Mouse (Mus musculus) gastrocnemius, postnatal 14 days (tissue): ENCODE results near the gene Olfr889. TPM values are rescaled to one million over a fixed set of nuclear protein-coding genes. Genes with fewer than 3 reads are reported as not detected.
"Not testable (repeated sequence)": the region's sequence is repeated elsewhere in the genome, so short reads cannot be mapped to it uniquely, and the experiment has no call there.

Experiments
- DNase-seq: peaks from one replicate; pipeline ENCODE4 v3.0.0; 2021; ENCODE audit warnings: mixed read lengths
- intact Hi-C: fragments of 180-260 bp; cut with DNase I; formaldehyde crosslinking; loops from one replicate; pipeline ENCODE4 v1.15.1; 2025; ENCODE audit warnings: low total_unique reads
- long read RNA-seq, 2 experiments: library from polyadenylated mRNA; stranded (forward); transcript quantifications; one replicate each; pipeline ENCODE4 v2.0.0; 2021
- total RNA-seq, 2 experiments: library from RNA; stranded (reverse); gene quantifications; 2 replicates each; pipeline ENCODE4 v1.2.3; 2021

The Olfr889 gene
- total RNA-seq, result not detected
- long read RNA-seq, experiment 1, result 0 reads
- long read RNA-seq, experiment 2, result 0 reads

- intact Hi-C loops, result no loop called here
- no peak for DNase-seq
Observed at GRCm38 (mm10) chr9:38114898-38115297, at the start of gene Olfr889. Gene Olfr889, plus strand, starts transcription at chr9:38115198.

- intact Hi-C loops, result no loop called here
- no peak for DNase-seq
Observed at GRCm38 (mm10) chr9:38083772-38084171, 31.2 kb upstream of the Olfr889 start, which contains the start of gene Olfr887. Gene Olfr887, plus strand, starts transcription at chr9:38084072.

GRCm38 (mm10) chr9:38107828-38108227 lies 7.2 kb upstream of the Olfr889 start, which contains the start of gene Olfr888:
Gene Olfr888, plus strand, starts transcription at chr9:38108128.
- intact Hi-C loops, result no loop called here
- DNase-seq, result no peak

GRCm38 (mm10) chr9:38142217-38142616 lies 27.2 kb downstream of the Olfr889 start, which contains the start of gene Olfr890:
Gene Olfr890, plus strand, starts transcription at chr9:38142517.
- no peak for DNase-seq
- intact Hi-C loops, result no loop called here

- DNase-seq, intact Hi-C loops: not testable (repeated sequence)
Observed at GRCm38 (mm10) chr9:38168341-38168740, 53.3 kb downstream of the Olfr889 start.

Other genes with a start within 250 kb of the Olfr889 start
- gene Olfr145, start 218.5 kb upstream of the Olfr889 start, total RNA-seq, result not detected
- not detected for gene Olfr878, start 197.4 kb upstream of the Olfr889 start, total RNA-seq
- not detected for gene Olfr881, start 123.4 kb upstream of the Olfr889 start, total RNA-seq
- not detected for gene Olfr883, start 89.4 kb upstream of the Olfr889 start, total RNA-seq
- not detected for gene Olfr884, start 68.6 kb upstream of the Olfr889 start, total RNA-seq
- gene Olfr885, start 53.9 kb upstream of the Olfr889 start, total RNA-seq, result not detected
- gene Olfr887, start 31.1 kb upstream of the Olfr889 start, total RNA-seq, result not detected
- gene Olfr888, start 7.1 kb upstream of the Olfr889 start, total RNA-seq, result not detected
- gene Olfr890, start 27.3 kb downstream of the Olfr889 start, total RNA-seq, result not detected
- gene Olfr891, start 65.6 kb downstream of the Olfr889 start, total RNA-seq, result not detected
- not detected for gene Olfr893, start 93.2 kb downstream of the Olfr889 start, total RNA-seq
- not detected for gene Olfr894, start 102.9 kb downstream of the Olfr889 start, total RNA-seq
- not detected for gene Olfr143, start 137.6 kb downstream of the Olfr889 start, total RNA-seq
- not detected for gene Olfr895, start 152.7 kb downstream of the Olfr889 start, total RNA-seq
- not detected for gene Olfr896-ps1, start 175.9 kb downstream of the Olfr889 start, total RNA-seq
- not detected for gene Olfr25, start 213.9 kb downstream of the Olfr889 start, total RNA-seq
- not detected for gene Olfr898, start 233.2 kb downstream of the Olfr889 start, total RNA-seq